Mouse (Mus musculus) thymus, adult 2 months (tissue): Measurements from ENCODE around the gene Igsf9b.

ENCODE experiments used
- CTCF ChIP-seq: fragments of 200-500 bp; IDR thresholded peaks from 2 replicates; pipeline ENCODE4 v1.5.1; 2012; ENCODE audit warnings: mild to moderate bottlenecking, control low read depth, low read length, moderate library complexity, borderline replicate concordance; ENCODE audit not compliant: control insufficient read depth, poor library complexity, insufficient read depth; ENCODE audit errors: extremely low read depth
- POLR2A ChIP-seq: fragments of 200-500 bp; IDR thresholded peaks from 2 replicates; pipeline ENCODE4 v1.6.1; 2012; ENCODE audit warnings: mild to moderate bottlenecking, low read length, control low read depth, moderate library complexity; ENCODE audit not compliant: control insufficient read depth, poor library complexity, insufficient read depth; ENCODE audit errors: extremely low read depth

DNA sequence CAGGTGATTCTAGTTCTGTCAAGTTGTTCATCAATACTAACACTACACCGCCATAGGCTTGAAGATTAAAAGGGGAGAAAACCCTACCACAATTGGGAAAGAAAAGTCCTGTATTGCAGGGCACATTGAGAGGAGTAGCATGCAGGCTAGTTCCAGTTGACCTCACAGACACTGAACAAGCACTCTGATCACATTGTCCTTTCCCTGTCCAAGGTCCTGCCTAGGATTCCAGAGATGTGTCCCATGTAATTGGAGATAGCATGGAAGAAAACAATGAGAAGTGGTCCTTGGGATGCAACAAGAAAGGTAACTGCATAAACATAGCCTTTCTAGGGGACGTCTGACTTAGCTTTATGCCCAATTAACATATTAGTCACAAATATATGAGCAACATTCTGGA lies 68.2 kb downstream of the Igsf9b start:
- TF ChIP-seq POLR2A (no peak), CTCF (no peak)
